Mouse (Mus musculus) liver, embryonic 14.5 days (tissue): ENCODE measurements around the gene Naaladl1.

Experiments used
- CTCF ChIP-seq: IDR thresholded peaks from 2 replicates; pipeline ENCODE4 v1.5.1; 2016; ENCODE audit warnings: antibody characterized with exemption, low read depth, control low read depth
- EP300 ChIP-seq: IDR thresholded peaks from 2 replicates; pipeline ENCODE4 v1.6.1; 2016; ENCODE audit warnings: antibody characterized with exemption, low read depth

DNA sequence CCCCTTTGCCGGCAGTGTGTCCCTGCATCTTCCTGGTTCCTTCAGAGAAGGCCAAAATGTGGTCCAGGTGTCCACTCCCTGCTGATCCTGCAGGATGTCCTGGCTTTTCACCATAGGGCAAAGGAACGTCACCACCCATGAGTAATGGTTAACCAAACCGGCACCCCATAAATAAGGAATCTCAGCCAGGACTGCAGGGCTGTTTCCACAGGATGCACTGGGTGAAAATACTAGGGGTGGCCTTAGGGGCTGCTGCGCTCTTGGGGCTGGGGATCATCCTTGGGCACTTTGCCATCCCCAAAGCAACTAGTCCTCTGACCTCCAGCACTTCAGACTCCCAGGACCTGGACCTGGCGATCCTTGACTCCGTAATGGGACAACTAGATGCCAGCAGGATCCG, at the start of gene Naaladl1:
- TF ChIP-seq EP300 (no peak), CTCF (no peak)
